Mouse (Mus musculus) limb, embryonic 14.5 days (tissue): ENCODE results near the gene Acvr1b. TPM values are rescaled to one million over a fixed set of nuclear protein-coding genes. Genes with fewer than 3 reads are reported as not detected.

Source experiments
- ATAC-seq: fragments of 200-750 bp; cut with Nextera tagmentation; 2 replicates; pipeline ENCODE4 v1.8.0; 2017; ENCODE audit warnings: low read depth, moderate number of reproducible peaks, moderate TSS enrichment; ENCODE audit not compliant: low FRiP score
- DNase-seq: peaks from one replicate; pipeline ENCODE4 v3.0.0-alpha.2; 2015; ENCODE audit warnings: low spot score
- H3K27ac ChIP-seq: fragments of 300-500 bp; sonication (generic); replicated peaks from 2 replicates; pipeline ENCODE4 v1.5.1; 2014; ENCODE audit warnings: low read depth, mild to moderate bottlenecking, low read length, moderate library complexity, mixed read lengths
- H3K27me3 ChIP-seq: fragments of 300-500 bp; sonication (generic); 2 replicates; pipeline ENCODE4 v1.6.1; 2014; ENCODE audit warnings: low read length, mixed read lengths; ENCODE audit not compliant: control insufficient read depth, insufficient read depth
- H3K36me3 ChIP-seq: fragments of 300-500 bp; sonication (generic); 2 replicates; pipeline ENCODE4 v1.6.1; 2014; ENCODE audit warnings: mild to moderate bottlenecking, low read length, moderate library complexity, mixed read lengths; ENCODE audit not compliant: control insufficient read depth, insufficient read depth
- H3K4me1 ChIP-seq: fragments of 300-500 bp; sonication (generic); 2 replicates; pipeline ENCODE4 v1.6.1; 2014; ENCODE audit warnings: antibody characterized with exemption, low read length, mixed read lengths; ENCODE audit not compliant: control insufficient read depth, insufficient read depth
- H3K4me2 ChIP-seq: fragments of 300-500 bp; sonication (generic); replicated peaks from 2 replicates; pipeline ENCODE4 v1.6.1; 2014; ENCODE audit warnings: low read depth, mild to moderate bottlenecking, low read length, moderate library complexity; ENCODE audit not compliant: severe bottlenecking
- H3K4me3 ChIP-seq: fragments of 300-500 bp; sonication (generic); replicated peaks from 2 replicates; pipeline ENCODE4 v1.5.1; 2014; ENCODE audit warnings: low read length
- H3K9ac ChIP-seq: fragments of 300-500 bp; sonication (generic); 2 replicates; pipeline ENCODE4 v1.6.1; 2014; ENCODE audit warnings: mild to moderate bottlenecking, low read depth, low read length, moderate library complexity; ENCODE audit not compliant: severe bottlenecking
- H3K9me3 ChIP-seq: fragments of 300-500 bp; sonication (generic); 2 replicates; pipeline ENCODE4 v1.6.1; 2016; ENCODE audit warnings: low read length; ENCODE audit not compliant: control insufficient read depth
- POLR2A ChIP-seq: fragments of 200-500 bp; IDR thresholded peaks from 2 replicates; pipeline ENCODE4 v1.8.0; 2012; ENCODE audit warnings: inconsistent platforms, mild to moderate bottlenecking, moderate library complexity, borderline replicate concordance; ENCODE audit not compliant: insufficient read depth, insufficient read length; ENCODE audit errors: extremely low read depth
- WGBS: fragments of 180-500 bp; shearing (Covaris S2); extraction: QIAGEN DNeasy Blood & Tissue Kit; methylation state at CpG from one replicate; pipeline ENCODE4 v1.1.7; 2014; 5-methylcytosine and 5-hydroxymethylcytosine counted together
- polyA plus RNA-seq, 2 experiments: library from polyadenylated mRNA; depleted of rRNA in 1 of 2; stranded (reverse) in 1 of 2; unstranded in 1 of 2; fragments of >200 nt; fragmentation: Nextera tagmentation in 1 of 2; extraction: Ambion mirVana in 1 of 2; gene quantifications; 2 replicates each; pipeline versions ENCODE4 v1.2.1 to v1.2.3; 2012 to 2014

Acvr1b gene
- polyA plus RNA-seq, 2 experiments: 12.3 to 27.2 TPM

DNA sequence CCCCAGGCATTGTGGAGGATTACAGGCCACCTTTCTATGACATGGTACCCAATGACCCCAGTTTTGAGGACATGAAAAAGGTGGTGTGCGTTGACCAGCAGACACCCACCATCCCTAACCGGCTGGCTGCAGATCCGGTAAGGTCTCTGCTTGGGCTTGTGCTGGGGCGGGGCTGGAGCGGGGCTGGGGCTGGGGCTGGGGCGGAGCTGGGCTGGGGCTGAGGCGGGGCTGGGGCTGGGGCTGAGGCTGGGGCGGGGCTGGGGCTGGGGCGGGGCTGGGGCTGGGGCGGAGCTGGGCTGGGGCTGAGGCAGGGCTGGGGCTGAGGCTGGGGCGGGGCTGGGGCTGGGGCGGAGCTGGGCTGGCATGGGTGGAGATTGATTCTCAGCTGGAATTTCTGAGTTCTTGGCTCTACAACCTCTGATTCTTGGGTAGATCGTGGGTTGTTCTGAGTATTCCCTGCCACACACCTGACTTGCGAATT, 32.8 kb upstream of the Acvr1b start:
- peaks cover 52% of the 10 kb centered on the region for H3K4me1 ChIP-seq
- H3K27me3 ChIP-seq: no peaks in the 10 kb centered on the region
- 7% methylated on average over 12 of the region's 14 CpGs for WGBS
- DNase-seq: peak; percentile 57
- H3K27ac ChIP-seq: no peak overlapping the region
- peak; percentile 64 for ATAC-seq
- H3K4me3 ChIP-seq: no peak overlapping the region
- TF ChIP-seq POLR2A: no peak
- H3K36me3 ChIP-seq: no peaks in the 10 kb centered on the region
- H3K9me3 ChIP-seq: no peaks in the 10 kb centered on the region
- peak overlapping the region; percentile 16 for H3K4me2 ChIP-seq
- no peak overlapping the region for H3K9ac ChIP-seq

GRCm38 (mm10) chr15:101142672-101143071, 31.2 kb upstream of the Acvr1b start:
- H3K4me2 ChIP-seq: no peak overlapping the region
- 48% methylated on average over 8 of the region's 8 CpGs for WGBS
- TF ChIP-seq POLR2A: no peak
- no peak for ATAC-seq
- no peaks in the 10 kb centered on the region for H3K9me3 ChIP-seq
- no peak overlapping the region for H3K27ac ChIP-seq
- DNase-seq: no peak
- H3K36me3 ChIP-seq: no peaks in the 10 kb centered on the region
- H3K9ac ChIP-seq: no peak overlapping the region
- peaks cover 52% of the 10 kb centered on the region for H3K4me1 ChIP-seq
- no peaks in the 10 kb centered on the region for H3K27me3 ChIP-seq
- no peak overlapping the region for H3K4me3 ChIP-seq

DNA sequence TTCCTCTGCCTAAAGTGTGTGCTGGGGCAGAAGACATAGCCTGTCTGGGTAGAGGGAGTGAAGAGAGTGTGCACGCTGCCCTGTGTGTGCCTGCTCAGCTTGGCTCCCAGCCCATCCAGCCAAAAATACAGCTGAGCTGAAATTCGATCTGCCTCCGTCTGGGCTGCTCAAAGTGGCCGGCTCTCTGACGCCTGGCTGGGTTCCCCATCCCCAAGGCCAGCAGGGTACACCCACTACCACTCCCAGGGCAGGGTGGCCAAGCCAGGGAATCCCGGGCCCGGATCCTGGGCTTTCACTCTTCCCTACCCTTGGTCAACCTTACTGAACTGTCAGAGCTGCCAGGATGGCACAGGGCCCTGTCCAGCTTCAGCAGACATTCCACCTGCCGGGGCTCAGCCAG, 30.4 kb upstream of the Acvr1b start:
- peak overlapping the region; percentile 28; the same call in 1 of the 2 replicates for H3K4me2 ChIP-seq
- no peaks in the 10 kb centered on the region for H3K9me3 ChIP-seq
- peak overlapping the region; percentile 70 for H3K27ac ChIP-seq
- peaks cover 58% of the 10 kb centered on the region for H3K4me1 ChIP-seq
- H3K36me3 ChIP-seq: no peaks in the 10 kb centered on the region
- H3K4me3 ChIP-seq: no peak overlapping the region
- ATAC-seq (peak; percentile 50), DNase-seq (peak; percentile 65)
- no peak for TF ChIP-seq POLR2A
- H3K27me3 ChIP-seq: no peaks in the 10 kb centered on the region
- 8% methylated on average over 8 of the region's 8 CpGs for WGBS
- no peak overlapping the region; the same call in 1 of the 2 replicates for H3K9ac ChIP-seq

GRCm38 (mm10) chr15:101144176-101144575, 29.7 kb upstream of the Acvr1b start:
- peaks cover 56% of the 10 kb centered on the region for H3K4me1 ChIP-seq
- H3K9ac ChIP-seq: no peak overlapping the region
- H3K9me3 ChIP-seq: no peaks in the 10 kb centered on the region
- WGBS: 78% methylated on average over 5 of the region's 5 CpGs
- no peak overlapping the region for H3K4me2 ChIP-seq
- no peak overlapping the region for H3K4me3 ChIP-seq
- no peak for ATAC-seq
- TF ChIP-seq POLR2A: no peak
- no peaks in the 10 kb centered on the region for H3K27me3 ChIP-seq
- H3K27ac ChIP-seq: no peak overlapping the region
- no peaks in the 10 kb centered on the region for H3K36me3 ChIP-seq
- no peak for DNase-seq

- no peak for TF ChIP-seq POLR2A
- Histone ChIP-seq H3K36me3 (no peaks in the 10 kb centered on the region), H3K4me2 (no peak overlapping the region), H3K4me3 (no peak overlapping the region), H3K27ac (no peak overlapping the region), H3K9me3 (no peaks in the 10 kb centered on the region), H3K4me1 (peaks cover 50% of the 10 kb centered on the region), H3K9ac (no peak overlapping the region), H3K27me3 (no peaks in the 10 kb centered on the region)
- no peak for ATAC-seq
- WGBS: 81% methylated on average over 8 of the region's 8 CpGs
- no peak for DNase-seq
These were observed 29.1 kb upstream of the Acvr1b start for GRCm38 (mm10) chr15:101144779-101145178.
